Mouse (Mus musculus) C2C12 (cell line): ENCODE data around the gene Drosha.

Experiments
- CEBPB ChIP-seq: IDR thresholded peaks from one replicate; pipeline ENCODE4 v1.6.1; 2011; ENCODE audit warnings: low read depth, mild to moderate bottlenecking, control low read depth, moderate library complexity
- CTCF ChIP-seq: IDR thresholded peaks from one replicate; pipeline ENCODE4 v1.5.1; 2011; ENCODE audit not compliant: control insufficient read depth, insufficient read depth, insufficient read length
- MAX ChIP-seq: IDR thresholded peaks from one replicate; pipeline ENCODE4 v1.6.1; 2011; ENCODE audit warnings: mild to moderate bottlenecking, control low read depth
- MYOD1 ChIP-seq: IDR thresholded peaks from one replicate; pipeline ENCODE4 v1.6.1; 2011; ENCODE audit warnings: low read depth; ENCODE audit not compliant: control insufficient read depth, insufficient read length
- MYOG ChIP-seq: IDR thresholded peaks from one replicate; pipeline ENCODE4 v1.6.1; 2011; ENCODE audit not compliant: control insufficient read depth, insufficient read length; ENCODE audit errors: extremely low read depth
- USF1 ChIP-seq: IDR thresholded peaks from one replicate; pipeline ENCODE4 v1.6.1; 2011; ENCODE audit warnings: low read depth, mild to moderate bottlenecking, control low read depth, moderate library complexity

DNA sequence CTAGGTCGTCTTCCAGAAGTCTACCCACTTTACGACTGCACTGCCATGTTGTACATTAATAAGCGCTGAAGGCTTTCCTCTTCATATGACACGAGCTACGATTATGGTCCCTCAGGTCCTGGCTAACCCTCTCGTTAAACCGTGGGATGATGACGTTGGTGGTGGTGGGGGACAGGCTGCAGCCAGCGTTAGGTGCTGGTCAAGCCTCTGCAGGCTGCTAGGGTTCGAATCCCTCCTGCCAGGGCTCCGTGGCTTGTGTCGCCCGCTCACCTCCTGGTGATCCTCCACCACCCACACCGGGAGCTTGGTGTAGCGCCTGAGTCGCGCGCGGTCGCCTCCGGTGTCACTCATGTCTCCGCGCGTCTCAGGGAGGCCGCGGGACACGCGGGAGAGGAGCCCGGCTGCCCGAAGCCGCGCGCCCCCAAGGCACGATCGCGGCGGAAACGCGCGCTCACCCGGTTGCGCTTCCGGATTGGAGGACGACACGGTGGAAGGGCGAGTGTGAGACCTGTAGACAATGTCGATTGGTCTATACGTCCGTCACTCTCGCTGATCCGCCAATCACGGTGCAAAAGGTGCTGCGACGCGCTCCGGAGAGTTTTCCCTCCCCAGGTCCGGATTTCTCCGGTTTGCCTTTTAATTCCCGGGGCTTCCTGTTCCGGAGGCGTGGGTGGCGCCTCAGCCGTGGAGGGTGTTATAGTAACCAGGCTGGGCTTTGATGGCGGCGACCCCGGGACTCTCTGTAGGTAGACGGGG, at the start of gene Drosha, which contains the start of gene 6030458C11Rik:
- TF ChIP-seq MAX (peak; percentile 42), USF1 (no peak), CTCF (no peak), CEBPB (no peak), MYOD1 (no peak), MYOG (no peak)
